Mouse (Mus musculus) hindbrain, embryonic 14.5 days (tissue): Measurements from ENCODE around the gene Chil3. TPM values are rescaled to one million over a fixed set of nuclear protein-coding genes. Genes with fewer than 3 reads are reported as not detected.

Experiments
- ATAC-seq: fragments of 200-750 bp; cut with Nextera tagmentation; 2 replicates; pipeline ENCODE4 v1.8.0; 2017; ENCODE audit warnings: moderate number of reproducible peaks, mild to moderate bottlenecking, moderate TSS enrichment, moderate library complexity; ENCODE audit not compliant: low FRiP score
- DNase-seq: peaks from one replicate; pipeline ENCODE4 v3.0.0-alpha.2; 2015; ENCODE audit warnings: low spot score
- H3K27ac ChIP-seq: fragments of 300-500 bp; sonication (generic); 2 replicates; pipeline ENCODE4 v1.5.1; 2014; ENCODE audit warnings: mild to moderate bottlenecking, moderate library complexity
- H3K27me3 ChIP-seq: fragments of 300-500 bp; sonication (generic); 2 replicates; pipeline ENCODE4 v1.6.1; 2014; ENCODE audit warnings: mild to moderate bottlenecking, low read length, mixed read lengths; ENCODE audit not compliant: control insufficient read depth, insufficient read depth
- H3K36me3 ChIP-seq: fragments of 300-500 bp; sonication (generic); replicated peaks from 2 replicates; pipeline ENCODE4 v1.6.1; 2014; ENCODE audit not compliant: control insufficient read depth, insufficient read depth
- H3K4me1 ChIP-seq: fragments of 300-500 bp; sonication (generic); replicated peaks from 2 replicates; pipeline ENCODE4 v1.6.1; 2014; ENCODE audit warnings: antibody characterized with exemption, low read length, mixed read lengths; ENCODE audit not compliant: control insufficient read depth, insufficient read depth
- H3K4me2 ChIP-seq: fragments of 300-500 bp; sonication (generic); replicated peaks from 2 replicates; pipeline ENCODE4 v1.6.1; 2014; ENCODE audit warnings: mild to moderate bottlenecking, moderate library complexity
- H3K4me3 ChIP-seq: fragments of 300-500 bp; sonication (generic); replicated peaks from 2 replicates; pipeline ENCODE4 v1.5.1; 2014; ENCODE audit warnings: mild to moderate bottlenecking, low read length
- H3K9ac ChIP-seq: fragments of 300-500 bp; sonication (generic); 2 replicates; pipeline ENCODE4 v1.6.1; 2014
- H3K9me3 ChIP-seq: fragments of 300-500 bp; sonication (generic); 2 replicates; pipeline ENCODE4 v1.6.1; 2016; ENCODE audit warnings: low read length; ENCODE audit not compliant: control insufficient read depth
- WGBS: fragments of 180-500 bp; shearing (Covaris S2); extraction: QIAGEN DNeasy Blood & Tissue Kit; methylation state at CpG from one replicate; pipeline ENCODE4 v1.1.7; 2014; 5-methylcytosine and 5-hydroxymethylcytosine counted together
- polyA plus RNA-seq: library from polyadenylated mRNA; unstranded; fragments of >200 nt; fragmentation: Nextera tagmentation; extraction: Ambion mirVana; gene quantifications from 2 replicates; pipeline ENCODE4 v1.2.1, GENCODE M21; 2014

Gene Chil3
- polyA plus RNA-seq, 1 experiment from 2014 or later, result not detected

GRCm38 (mm10) chr3:106171135-106171731 lies 3.9 kb upstream of the Chil3 start:
- no peaks in the 10 kb centered on the region for H3K27me3 ChIP-seq
- no peak overlapping the region for H3K4me2 ChIP-seq
- H3K27ac ChIP-seq, result no peak overlapping the region
- H3K36me3 ChIP-seq, result no peaks in the 10 kb centered on the region
- H3K4me1 ChIP-seq, result no peaks in the 10 kb centered on the region
- no peak overlapping the region for H3K4me3 ChIP-seq
- 96% methylated on average over 1 of the region's 1 CpGs for WGBS
- H3K9me3 ChIP-seq, result no peaks in the 10 kb centered on the region
- no peak for DNase-seq
- ATAC-seq, result no peak; the same call in 1 of the 2 replicates
- H3K9ac ChIP-seq, result no peak overlapping the region

DNA sequence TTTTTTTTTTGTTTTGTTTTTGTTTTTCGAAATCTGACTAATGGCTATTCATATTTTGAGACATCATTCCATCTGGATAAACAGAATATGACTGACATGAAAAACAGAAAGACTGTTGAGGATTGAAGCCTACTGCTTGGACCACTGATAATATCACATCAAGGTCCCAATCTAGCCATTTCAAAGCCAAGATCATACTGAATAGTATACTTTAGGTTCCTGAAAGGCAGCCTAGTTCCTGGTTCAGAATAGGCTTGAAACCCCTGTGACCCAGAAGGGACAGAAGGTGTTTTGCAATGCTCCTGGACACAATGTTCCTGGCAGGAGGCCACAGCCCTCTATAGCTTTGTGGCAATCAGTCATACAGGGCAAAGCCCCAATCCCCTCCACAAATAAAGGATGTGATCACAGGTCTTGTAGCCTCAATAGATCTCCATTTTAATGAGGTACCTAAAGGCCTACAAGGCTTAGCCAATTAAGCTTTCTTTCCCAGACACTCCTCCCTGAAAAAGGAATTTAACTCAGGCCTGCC lies 3.2 kb upstream of the Chil3 start:
- Histone ChIP-seq H3K4me1 (no peaks in the 10 kb centered on the region), H3K9me3 (no peaks in the 10 kb centered on the region), H3K4me3 (no peak overlapping the region), H3K36me3 (no peaks in the 10 kb centered on the region), H3K27ac (no peak overlapping the region), H3K27me3 (no peaks in the 10 kb centered on the region), H3K9ac (no peak overlapping the region), H3K4me2 (no peak overlapping the region)
- DNase-seq (no peak), ATAC-seq (0 out of 2 replicates have a peak, but pooled peaks have one; percentile 40)
- WGBS, result 67% methylated on average over 1 of the region's 1 CpGs

DNA sequence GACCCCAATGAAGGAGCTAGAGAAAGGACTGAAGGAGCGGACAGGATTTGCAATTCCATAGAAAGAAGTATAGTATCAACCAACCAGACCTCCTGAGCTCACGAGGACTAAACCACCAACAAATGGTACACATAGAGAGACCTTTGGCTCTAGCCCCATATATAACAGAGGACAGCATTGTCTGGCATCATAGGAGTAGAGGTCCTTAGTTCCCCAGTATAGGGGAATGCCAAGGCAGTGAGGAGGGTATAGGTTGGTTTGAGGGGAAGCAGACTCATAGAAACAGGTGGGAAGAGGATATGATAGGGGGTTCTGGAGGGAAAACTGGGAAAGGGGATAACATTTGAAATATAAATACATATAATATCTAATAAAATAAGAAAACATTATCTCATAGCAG lies 13.0 kb downstream of the Chil3 start:
- H3K4me2 ChIP-seq, result no peak overlapping the region
- no peak for DNase-seq
- no peak overlapping the region for H3K9ac ChIP-seq
- H3K9me3 ChIP-seq, result no peaks in the 10 kb centered on the region
- H3K4me3 ChIP-seq, result no peak overlapping the region
- no peaks in the 10 kb centered on the region for H3K4me1 ChIP-seq
- no peaks in the 10 kb centered on the region for H3K36me3 ChIP-seq
- no peak for ATAC-seq
- H3K27ac ChIP-seq, result no peak overlapping the region
- no peaks in the 10 kb centered on the region for H3K27me3 ChIP-seq
- 85% methylated on average over 2 of the region's 2 CpGs for WGBS

GRCm38 (mm10) chr3:106144081-106144480 lies 23.3 kb downstream of the Chil3 start:
- 94% methylated on average over 10 of the region's 10 CpGs for WGBS
- H3K9ac ChIP-seq, result no peak overlapping the region
- H3K36me3 ChIP-seq, result no peaks in the 10 kb centered on the region
- DNase-seq (no peak), ATAC-seq (0 out of 2 replicates have a peak, but pooled peaks have one; percentile 37)
- H3K27ac ChIP-seq, result no peak overlapping the region
- no peaks in the 10 kb centered on the region for H3K9me3 ChIP-seq
- H3K27me3 ChIP-seq, result no peaks in the 10 kb centered on the region
- H3K4me2 ChIP-seq, result no peak overlapping the region
- H3K4me1 ChIP-seq, result no peaks in the 10 kb centered on the region
- H3K4me3 ChIP-seq, result no peak overlapping the region

- 73% methylated on average over 5 of the region's 5 CpGs for WGBS
- no peaks in the 10 kb centered on the region for H3K36me3 ChIP-seq
- no peaks in the 10 kb centered on the region for H3K27me3 ChIP-seq
- no peak overlapping the region for H3K4me3 ChIP-seq
- H3K27ac ChIP-seq, result no peak overlapping the region
- H3K9me3 ChIP-seq, result 0 out of 2 replicates have a peak, but pooled peaks cover 5% of the 10 kb centered on the region
- DNase-seq, result peak; percentile 56
- no peak overlapping the region for H3K9ac ChIP-seq
- H3K4me1 ChIP-seq, result no peaks in the 10 kb centered on the region
- H3K4me2 ChIP-seq, result no peak overlapping the region
- ATAC-seq, result peak; percentile 68; the same call in 1 of the 2 replicates
Measured at GRCm38 (mm10) chr3:106131690-106132089, 35.7 kb downstream of the Chil3 start.

DNA sequence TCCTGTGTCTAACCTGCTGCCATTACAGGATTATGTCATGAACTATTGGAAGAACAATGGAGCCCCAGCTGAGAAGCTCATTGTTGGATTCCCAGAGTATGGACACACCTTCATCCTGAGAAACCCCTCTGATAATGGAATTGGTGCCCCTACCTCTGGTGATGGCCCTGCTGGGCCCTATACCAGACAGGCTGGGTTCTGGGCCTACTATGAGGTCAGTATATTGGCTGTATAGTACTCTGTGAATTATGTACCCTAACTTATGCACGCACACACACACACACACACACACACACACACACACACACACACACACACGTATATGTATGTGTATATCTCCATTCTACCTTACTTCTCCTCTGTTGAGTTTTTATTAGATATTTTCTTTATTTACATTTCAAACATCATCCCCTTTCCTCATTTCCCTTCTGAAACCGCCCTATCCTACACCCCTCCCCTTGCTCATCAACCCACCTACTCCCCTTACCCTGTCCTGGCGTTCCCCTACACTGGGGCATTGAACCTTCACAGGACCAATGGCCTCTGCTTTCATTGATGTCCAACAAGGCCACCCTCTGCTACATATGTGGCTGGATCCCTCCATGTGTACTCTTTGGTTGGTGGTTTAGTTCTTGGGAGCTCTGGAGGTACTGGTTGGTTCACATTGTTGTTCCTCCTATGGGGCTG lies 38.4 kb downstream of the Chil3 start:
- Histone ChIP-seq H3K27me3 (no peaks in the 10 kb centered on the region), H3K27ac (no peak overlapping the region), H3K36me3 (no peaks in the 10 kb centered on the region), H3K9ac (no peak overlapping the region), H3K4me3 (no peak overlapping the region), H3K4me2 (no peak overlapping the region), H3K9me3 (peaks cover 6% of the 10 kb centered on the region; the same call in 1 of the 2 replicates), H3K4me1 (no peaks in the 10 kb centered on the region)
- 84% methylated on average over 4 of the region's 4 CpGs for WGBS
- ATAC-seq (0 out of 2 replicates have a peak, but pooled peaks have one; percentile 25), DNase-seq (no peak)

- no peak overlapping the region for H3K4me2 ChIP-seq
- no peaks in the 10 kb centered on the region for H3K4me1 ChIP-seq
- no peak for DNase-seq
Measured at GRCm38 (mm10) chr3:106126999-106127398, 40.4 kb downstream of the Chil3 start.

DNA sequence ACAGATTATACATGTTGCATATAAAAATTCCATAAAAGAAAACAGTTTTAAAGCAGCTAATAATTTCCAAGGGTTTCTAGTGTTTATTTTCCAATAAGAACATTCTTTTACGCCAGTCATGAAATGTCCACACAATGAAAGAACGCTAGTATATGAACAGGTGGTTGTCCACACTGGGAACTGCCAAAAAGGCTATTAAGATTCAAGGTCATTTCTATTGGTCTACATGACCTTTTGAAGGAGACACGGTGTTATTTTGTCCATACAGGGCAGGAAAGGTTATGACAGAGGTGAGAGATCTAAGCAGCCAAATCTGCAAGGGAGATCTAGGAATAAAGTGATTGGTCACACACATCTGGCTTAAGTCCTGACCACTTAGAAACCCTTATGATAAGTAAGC lies 54.4 kb downstream of the Chil3 start, which contains the start of gene Chia1:
Gene Chia1 (plus strand): TSS at position 301 of the 400 bp plus-strand sequence.
- no peak within 1 kb of the TSS for H3K9ac ChIP-seq
- H3K27me3 ChIP-seq, result no peaks in the 10 kb centered on the region
- H3K4me2 ChIP-seq, result no peak within 1 kb of the TSS
- DNase-seq (no peak), ATAC-seq (no peak)
- H3K4me1 ChIP-seq, result no peaks in the 10 kb centered on the region
- no peak within 1 kb of the TSS for H3K27ac ChIP-seq
- WGBS, result 81% methylated on average over 3 of the region's 3 CpGs
- no peaks in the 10 kb centered on the region for H3K9me3 ChIP-seq
- no peak within 1 kb of the TSS for H3K4me3 ChIP-seq
- H3K36me3 ChIP-seq, result no peaks in the 10 kb centered on the region

More at GRCm38 (mm10) chr3:106126999-106127398, 40.4 kb downstream of the Chil3 start:
- Histone ChIP-seq H3K27ac (no peak overlapping the region), H3K9ac (no peak overlapping the region), H3K4me3 (no peak overlapping the region), H3K27me3 (no peaks in the 10 kb centered on the region), H3K36me3 (no peaks in the 10 kb centered on the region), H3K9me3 (peaks cover 13% of the 10 kb centered on the region; the same call in 1 of the 2 replicates)
- no peak for ATAC-seq
